Mouse (Mus musculus) kidney, embryonic 16.5 days (tissue): ENCODE measurements around the gene Plcxd2. TPM values are rescaled to one million over a fixed set of nuclear protein-coding genes. Genes with fewer than 3 reads are reported as not detected.
A peak's percentile ranks its signal among the peaks of the same experiment; 100 is the strongest.

ENCODE experiments used
- ATAC-seq: fragments of 200-750 bp; cut with Nextera tagmentation; 2 replicates; pipeline ENCODE4 v1.8.0; 2017; ENCODE audit warnings: moderate TSS enrichment; ENCODE audit not compliant: low FRiP score, low TSS enrichment
- H3K27ac ChIP-seq: fragments of 300-500 bp; sonication (generic); 2 replicates; pipeline ENCODE4 v1.5.1; 2014; ENCODE audit warnings: low read length
- H3K27me3 ChIP-seq: fragments of 300-500 bp; sonication (generic); 2 replicates; pipeline ENCODE4 v1.6.1; 2014; ENCODE audit warnings: low read length, control low read depth, mixed read lengths; ENCODE audit not compliant: insufficient read depth
- H3K36me3 ChIP-seq: fragments of 300-500 bp; sonication (generic); 2 replicates; pipeline ENCODE4 v1.6.1; 2014; ENCODE audit warnings: low read length, control low read depth, mixed read lengths; ENCODE audit not compliant: insufficient read depth
- H3K4me1 ChIP-seq: fragments of 300-500 bp; sonication (generic); 2 replicates; pipeline ENCODE4 v1.6.1; 2014; ENCODE audit warnings: low read length, control low read depth, mixed read lengths; ENCODE audit not compliant: insufficient read depth
- H3K4me2 ChIP-seq: fragments of 300-500 bp; sonication (generic); replicated peaks from 2 replicates; pipeline ENCODE4 v1.6.1; 2014; ENCODE audit warnings: low read depth, low read length
- H3K4me3 ChIP-seq: fragments of 300-500 bp; sonication (generic); 2 replicates; pipeline ENCODE4 v1.5.1; 2014; ENCODE audit warnings: mild to moderate bottlenecking, low read length
- H3K9ac ChIP-seq: fragments of 300-500 bp; sonication (generic); replicated peaks from 2 replicates; pipeline ENCODE4 v1.6.1; 2014; ENCODE audit warnings: low read length
- H3K9me3 ChIP-seq: fragments of 300-500 bp; sonication (generic); 2 replicates; pipeline ENCODE4 v1.6.1; 2016; ENCODE audit warnings: low read length, control low read depth
- WGBS: fragments of 180-500 bp; shearing (Covaris S2); extraction: QIAGEN DNeasy Blood & Tissue Kit; methylation state at CpG from one replicate; pipeline ENCODE4 v1.1.7; 2014; 5-methylcytosine and 5-hydroxymethylcytosine counted together
- polyA plus RNA-seq: library from polyadenylated mRNA; unstranded; fragments of >200 nt; fragmentation: Nextera tagmentation; extraction: Ambion mirVana; gene quantifications from 2 replicates; pipeline ENCODE4 v1.2.1, GENCODE M21; 2015

Gene Plcxd2
- polyA plus RNA-seq, 1 experiment from 2014 or later: 1.5 TPM

- Histone ChIP-seq H3K4me3 (no peak overlapping the region), H3K36me3 (no peaks in the 10 kb centered on the region), H3K27me3 (no peaks in the 10 kb centered on the region), H3K4me2 (no peak overlapping the region), H3K4me1 (no peaks in the 10 kb centered on the region), H3K27ac (no peak overlapping the region), H3K9me3 (no peaks in the 10 kb centered on the region), H3K9ac (no peak overlapping the region)
- no peak for ATAC-seq
- 72% methylated on average over 7 of the region's 7 CpGs for WGBS
Observed at GRCm38 (mm10) chr16:45998231-45998630, 11.8 kb downstream of the Plcxd2 start.

GRCm38 (mm10) chr16:45990901-45991676 lies 18.9 kb downstream of the Plcxd2 start:
- WGBS: 49% methylated on average over 10 of the region's 10 CpGs
- H3K27ac ChIP-seq: no peak overlapping the region
- ATAC-seq: no peak
- H3K4me1 ChIP-seq: 0 out of 2 replicates have a peak, but pooled peaks cover 1% of the 10 kb centered on the region
- H3K9me3 ChIP-seq: no peaks in the 10 kb centered on the region
- H3K4me2 ChIP-seq: no peak overlapping the region
- H3K9ac ChIP-seq: no peak overlapping the region
- H3K36me3 ChIP-seq: no peaks in the 10 kb centered on the region
- H3K4me3 ChIP-seq: no peak overlapping the region
- no peaks in the 10 kb centered on the region for H3K27me3 ChIP-seq

GRCm38 (mm10) chr16:45986236-45986635 lies 23.8 kb downstream of the Plcxd2 start:
- 53% methylated on average over 1 of the region's 1 CpGs for WGBS
- Histone ChIP-seq H3K4me2 (no peak overlapping the region), H3K9me3 (no peaks in the 10 kb centered on the region), H3K9ac (no peak overlapping the region), H3K27me3 (no peaks in the 10 kb centered on the region), H3K27ac (no peak overlapping the region), H3K4me1 (0 out of 2 replicates have a peak, but pooled peaks cover 2% of the 10 kb centered on the region), H3K4me3 (no peak overlapping the region), H3K36me3 (no peaks in the 10 kb centered on the region)
- ATAC-seq: no peak

- H3K9me3 ChIP-seq: no peaks in the 10 kb centered on the region
- H3K4me3 ChIP-seq: no peak overlapping the region
- no peak overlapping the region for H3K9ac ChIP-seq
- H3K27me3 ChIP-seq: no peaks in the 10 kb centered on the region
- 67% methylated on average over 4 of the region's 4 CpGs for WGBS
- H3K4me1 ChIP-seq: 0 out of 2 replicates have a peak, but pooled peaks cover 2% of the 10 kb centered on the region
- no peak overlapping the region for H3K27ac ChIP-seq
- ATAC-seq: no peak
- no peak overlapping the region for H3K4me2 ChIP-seq
- H3K36me3 ChIP-seq: no peaks in the 10 kb centered on the region
Observed at GRCm38 (mm10) chr16:45984610-45985606, 25.1 kb downstream of the Plcxd2 start.

DNA sequence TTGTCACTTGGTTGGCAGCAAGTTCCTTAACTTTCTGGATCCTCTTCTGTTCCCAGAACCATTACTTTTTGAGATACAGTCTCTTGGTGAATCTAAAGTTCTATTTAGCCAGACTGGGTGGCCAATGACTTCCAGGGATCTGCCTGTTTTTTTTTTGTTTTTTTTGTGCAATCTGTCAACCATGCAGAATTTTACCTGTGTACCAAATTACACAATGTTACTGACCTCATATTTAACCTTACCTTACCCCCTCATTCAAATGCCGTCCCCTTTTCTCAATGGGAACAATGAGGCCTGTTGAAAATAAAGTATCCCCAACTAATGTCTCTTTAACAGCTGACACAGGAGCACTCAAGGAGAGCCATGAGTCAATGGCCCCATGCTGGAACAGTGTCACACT lies 33.8 kb downstream of the Plcxd2 start:
- Histone ChIP-seq H3K4me2 (no peak overlapping the region), H3K4me1 (no peaks in the 10 kb centered on the region), H3K4me3 (no peak overlapping the region), H3K9ac (no peak overlapping the region), H3K36me3 (no peaks in the 10 kb centered on the region), H3K27me3 (no peaks in the 10 kb centered on the region), H3K9me3 (no peaks in the 10 kb centered on the region), H3K27ac (no peak overlapping the region)
- WGBS: 88% methylated on average over 1 of the region's 1 CpGs
- no peak for ATAC-seq

DNA sequence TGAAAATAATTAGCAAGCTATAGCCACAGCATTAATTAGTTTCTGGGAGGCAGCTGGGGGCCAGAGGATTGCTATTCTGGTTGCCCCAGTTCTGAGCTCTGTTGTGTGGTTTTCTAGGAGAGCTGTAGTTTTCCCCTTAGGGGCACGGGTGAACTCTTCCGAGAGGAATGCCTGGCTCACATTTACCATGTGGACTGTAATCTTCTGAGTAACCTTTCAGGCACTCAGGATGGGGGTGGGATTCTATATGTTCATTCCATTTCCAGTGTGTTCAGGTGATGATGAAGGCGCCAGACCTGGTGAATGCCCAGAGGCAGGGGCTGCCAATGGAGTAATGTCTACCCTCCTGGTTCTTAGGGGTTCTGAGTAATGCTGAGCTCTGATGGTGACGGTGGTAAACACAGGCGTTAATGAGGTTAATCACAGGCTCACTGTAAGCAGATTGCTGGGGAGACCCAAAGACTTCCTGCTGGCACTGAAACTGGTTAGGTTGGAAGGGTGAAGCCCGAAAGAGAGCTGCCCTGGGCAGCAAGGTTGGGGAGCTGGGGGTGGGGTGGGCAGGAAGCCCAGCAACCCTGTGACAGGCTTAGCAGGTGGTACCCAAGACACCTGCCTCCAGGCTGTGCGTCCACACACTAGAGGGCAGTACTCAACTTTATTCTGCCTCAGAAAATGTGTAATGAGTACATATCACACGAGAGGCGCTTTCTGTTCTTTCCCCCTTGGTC lies 35.9 kb downstream of the Plcxd2 start:
- Histone ChIP-seq H3K9me3 (no peaks in the 10 kb centered on the region), H3K27me3 (no peaks in the 10 kb centered on the region), H3K4me1 (peaks cover under 1% of the 10 kb centered on the region; the same call in 1 of the 2 replicates), H3K4me2 (no peak overlapping the region), H3K4me3 (no peak overlapping the region), H3K9ac (no peak overlapping the region), H3K27ac (no peak overlapping the region), H3K36me3 (no peaks in the 10 kb centered on the region)
- peak; percentile 61; the same call in 1 of the 2 replicates for ATAC-seq
- WGBS: 64% methylated on average over 9 of the region's 9 CpGs

DNA sequence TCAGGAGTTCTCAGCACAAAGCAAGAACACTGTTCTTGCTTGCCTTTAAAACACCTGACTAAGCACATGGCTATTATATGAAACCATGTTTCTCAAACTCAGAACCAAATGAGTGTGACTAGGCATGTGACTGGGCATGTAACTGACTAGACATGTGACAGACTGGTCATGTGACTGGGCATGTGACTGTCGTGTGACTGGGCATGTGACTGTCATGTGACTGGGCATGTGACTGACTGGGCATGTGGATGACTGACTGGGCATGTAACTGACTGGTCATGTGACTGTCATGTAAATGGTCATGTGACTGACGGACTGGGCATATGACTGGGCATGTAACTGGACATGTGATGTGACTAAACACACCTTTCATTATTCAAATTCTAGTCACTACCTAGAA lies 39.8 kb downstream of the Plcxd2 start:
- no peaks in the 10 kb centered on the region for H3K27me3 ChIP-seq
- no peak for ATAC-seq
- 90% methylated on average over 2 of the region's 2 CpGs for WGBS
- peaks cover 18% of the 10 kb centered on the region for H3K4me1 ChIP-seq
- no peak overlapping the region for H3K9ac ChIP-seq
- no peak overlapping the region for H3K27ac ChIP-seq
- H3K36me3 ChIP-seq: no peaks in the 10 kb centered on the region
- H3K4me2 ChIP-seq: no peak overlapping the region
- H3K4me3 ChIP-seq: no peak overlapping the region
- no peaks in the 10 kb centered on the region for H3K9me3 ChIP-seq

DNA sequence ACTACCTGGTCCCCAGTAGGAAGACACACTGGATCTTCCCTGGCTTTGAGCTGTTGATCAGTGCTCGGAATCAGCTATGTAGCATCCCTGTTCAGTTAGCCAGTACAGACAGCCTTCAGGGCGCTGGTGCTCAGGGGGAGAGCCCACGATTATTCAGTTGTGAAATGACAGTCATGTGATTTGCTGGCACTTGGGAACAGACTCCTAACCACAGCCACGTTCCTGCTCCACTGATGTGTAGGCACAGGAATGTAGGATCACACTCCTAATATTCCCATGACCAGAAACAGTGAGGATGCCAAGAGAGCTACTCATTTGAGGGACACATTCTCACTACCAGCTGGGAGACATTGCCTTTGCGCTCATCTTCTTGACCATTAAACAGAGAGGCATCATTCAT lies 41.3 kb downstream of the Plcxd2 start:
- Histone ChIP-seq H3K4me2 (no peak overlapping the region), H3K27me3 (no peaks in the 10 kb centered on the region), H3K27ac (no peak overlapping the region), H3K9ac (no peak overlapping the region), H3K4me3 (no peak overlapping the region), H3K4me1 (peaks cover 21% of the 10 kb centered on the region), H3K9me3 (no peaks in the 10 kb centered on the region), H3K36me3 (no peaks in the 10 kb centered on the region)
- ATAC-seq: no peak
- 62% methylated on average over 5 of the region's 5 CpGs for WGBS

- 11% methylated on average over 7 of the region's 7 CpGs for WGBS
- H3K27ac ChIP-seq: no peak overlapping the region
- H3K4me1 ChIP-seq: peaks cover 27% of the 10 kb centered on the region
- no peaks in the 10 kb centered on the region for H3K9me3 ChIP-seq
- no peaks in the 10 kb centered on the region for H3K36me3 ChIP-seq
- ATAC-seq: peak; percentile 86; the same call in 1 of the 2 replicates
- no peak overlapping the region for H3K9ac ChIP-seq
- no peak overlapping the region for H3K4me3 ChIP-seq
- H3K4me2 ChIP-seq: no peak overlapping the region
- H3K27me3 ChIP-seq: no peaks in the 10 kb centered on the region
Observed at GRCm38 (mm10) chr16:45967471-45967870, 42.5 kb downstream of the Plcxd2 start.
